Mouse (Mus musculus) embryonic fibroblast, embryonic 13.5 days (primary cell): ENCODE results near the gene Lpcat4.

Source experiments
- CTCF ChIP-seq: IDR thresholded peaks from 2 replicates; pipeline ENCODE4 v1.5.1; 2011; ENCODE audit warnings: mild to moderate bottlenecking, control low read depth, low read length, moderate library complexity, borderline replicate concordance; ENCODE audit not compliant: insufficient read depth
- POLR2A ChIP-seq: IDR thresholded peaks from 2 replicates; pipeline ENCODE4 v1.6.1; 2011; ENCODE audit warnings: low read depth, mild to moderate bottlenecking, control low read depth, low read length, moderate library complexity

DNA sequence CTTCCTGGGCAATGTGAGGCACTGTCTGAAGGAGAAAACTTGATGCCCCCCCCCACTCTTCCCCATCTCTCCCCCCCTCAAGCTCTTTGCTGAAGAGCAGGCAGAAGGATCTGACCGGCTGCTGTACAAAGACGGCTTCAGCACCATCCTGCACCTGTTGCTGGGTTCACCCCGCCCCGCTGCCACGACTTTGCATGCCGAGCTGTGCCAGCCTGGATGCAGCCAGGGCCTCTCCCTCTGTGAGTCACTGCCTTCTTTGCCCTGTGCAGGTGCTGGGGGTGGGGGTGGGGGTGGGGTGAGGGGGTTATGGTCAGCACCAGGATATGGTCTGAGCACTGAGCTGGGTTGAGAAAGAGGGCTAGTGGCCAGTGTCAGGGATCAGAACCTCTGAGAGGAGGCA lies 6.9 kb downstream of the Lpcat4 start:
- TF ChIP-seq CTCF (no peak), POLR2A (no peak)
